Mouse (Mus musculus): ENCODE measurements around the gene Ptprd.
A peak's percentile ranks its signal among the peaks of the same experiment; 100 is the strongest.

Gene Ptprd

GRCm38 (mm10) chr4:78211529-78212494 is at the start of gene Ptprd:
TSS of gene Ptprd (minus strand) at chr4:78211961.
- no peak for DNase-seq (ENCODE audit: low read depth, low spot score)

GRCm38 (mm10) chr4:78235820-78236219 is 24.1 kb upstream of the Ptprd start:
- DNase-seq (ENCODE audit: low read depth, low spot score): no peak

GRCm38 (mm10) chr4:78235316-78235715 is 23.6 kb upstream of the Ptprd start:
- DNase-seq (ENCODE audit: low read depth, low spot score): no peak

GRCm38 (mm10) chr4:78234681-78235080 is 22.9 kb upstream of the Ptprd start:
- DNase-seq (ENCODE audit: low read depth, low spot score): no peak

- no peak for DNase-seq (ENCODE audit: low read depth, low spot score)
Measured at GRCm38 (mm10) chr4:78213949-78214348, 2.2 kb upstream of the Ptprd start.

GRCm38 (mm10) chr4:78212941-78213340 is 1.2 kb upstream of the Ptprd start:
- DNase-seq (ENCODE audit: low read depth, low spot score): no peak

- DNase-seq (ENCODE audit: low read depth, low spot score): no peak
Measured at GRCm38 (mm10) chr4:78210878-78211528, 758 bp downstream of the Ptprd start.

GRCm38 (mm10) chr4:78205018-78205417 is 6.7 kb downstream of the Ptprd start:
- DNase-seq (ENCODE audit: low read depth, low spot score): no peak

GRCm38 (mm10) chr4:78168447-78168846 is 43.3 kb downstream of the Ptprd start:
- DNase-seq (ENCODE audit: low read depth, low spot score): no peak

GRCm38 (mm10) chr4:78160451-78160850 is 51.3 kb downstream of the Ptprd start:
- DNase-seq (ENCODE audit: low read depth, low spot score): no peak

GRCm38 (mm10) chr4:78150561-78150960 is 61.2 kb downstream of the Ptprd start:
- DNase-seq (ENCODE audit: low read depth, low spot score): no peak

- DNase-seq (ENCODE audit: low read depth, low spot score): no peak
Measured at GRCm38 (mm10) chr4:78142767-78143148, 69.0 kb downstream of the Ptprd start.

- no peak for DNase-seq (ENCODE audit: low read depth, low spot score)
Measured at GRCm38 (mm10) chr4:78142088-78142766, 69.5 kb downstream of the Ptprd start.

- no peak for DNase-seq (ENCODE audit: low read depth, low spot score)
Measured at GRCm38 (mm10) chr4:78110898-78111297, 100.9 kb downstream of the Ptprd start.

- no peak for DNase-seq (ENCODE audit: low read depth, low spot score)
Measured at GRCm38 (mm10) chr4:78097526-78097925, 114.2 kb downstream of the Ptprd start.

GRCm38 (mm10) chr4:78082744-78083143 is 129.0 kb downstream of the Ptprd start:
- DNase-seq (ENCODE audit: low read depth, low spot score): no peak

GRCm38 (mm10) chr4:78077499-78077898 is 134.3 kb downstream of the Ptprd start:
- DNase-seq (ENCODE audit: low read depth, low spot score): peak; percentile 18

GRCm38 (mm10) chr4:78077087-78077486 is 134.7 kb downstream of the Ptprd start:
- no peak for DNase-seq (ENCODE audit: low read depth, low spot score)

- no peak for DNase-seq (ENCODE audit: low read depth, low spot score)
Measured at GRCm38 (mm10) chr4:78038401-78038800, 173.4 kb downstream of the Ptprd start.

GRCm38 (mm10) chr4:78002065-78002464 is 209.7 kb downstream of the Ptprd start:
- no peak for DNase-seq (ENCODE audit: low read depth, low spot score)

- no peak for DNase-seq (ENCODE audit: low read depth, low spot score)
Measured at GRCm38 (mm10) chr4:77992709-77993108, 219.1 kb downstream of the Ptprd start.

- DNase-seq (ENCODE audit: low read depth, low spot score): no peak
Measured at GRCm38 (mm10) chr4:77982094-77982493, 229.7 kb downstream of the Ptprd start.
